Mouse (Mus musculus): ENCODE results near the gene Nod2. TPM values are rescaled to one million over a fixed set of nuclear protein-coding genes. Genes with fewer than 3 reads are reported as not detected.

Gene Nod2
- polyA plus RNA-seq, 2 experiments: 0.18 to 0.59 TPM

GRCm38 (mm10) chr8:88659873-88660272 is 12.8 kb downstream of the Nod2 start:
- Histone ChIP-seq H3K9me3 (ENCODE audit: control insufficient read depth, low read length) (no peaks in the 10 kb centered on the region), H3K4me1 (ENCODE audit: control insufficient read depth, insufficient read depth, low read length) (no peaks in the 10 kb centered on the region), H3K9ac (ENCODE audit: low read depth, low read length, severe bottlenecking) (no peak overlapping the region), H3K4me2 (replicated peaks; ENCODE audit: low read depth, low read length, severe bottlenecking) (no peak overlapping the region), H3K27me3 (ENCODE audit: control insufficient read depth, insufficient read depth, low read length) (no peaks in the 10 kb centered on the region), H3K27ac (replicated peaks; ENCODE audit: low read depth, low read length) (no peak overlapping the region), H3K36me3 (ENCODE audit: control insufficient read depth, insufficient read depth, low read length) (no peaks in the 10 kb centered on the region), H3K4me3 (replicated peaks; ENCODE audit: low read length) (no peak overlapping the region)
- ATAC-seq (ENCODE audit: low FRiP score, low read depth): no peak
- no peak for TF ChIP-seq POLR2A (IDR thresholded peaks at IDR 0.05; ENCODE audit: borderline replicate concordance, extremely low read depth, insufficient read depth, insufficient read length)
- DNase-seq (ENCODE audit: low spot score): no peak
- 73% methylated on average over 3 of the region's 3 CpGs for WGBS

GRCm38 (mm10) chr8:88662401-88662821 is 15.3 kb downstream of the Nod2 start:
- DNase-seq (ENCODE audit: low spot score): no peak
- no peak overlapping the region for H3K9ac ChIP-seq (ENCODE audit: low read depth, low read length, severe bottlenecking)
- TF ChIP-seq POLR2A (IDR thresholded peaks at IDR 0.05; ENCODE audit: borderline replicate concordance, extremely low read depth, insufficient read depth, insufficient read length): no peak
- no peaks in the 10 kb centered on the region for H3K27me3 ChIP-seq (ENCODE audit: control insufficient read depth, insufficient read depth, low read length)
- H3K36me3 ChIP-seq (ENCODE audit: control insufficient read depth, insufficient read depth, low read length): no peaks in the 10 kb centered on the region
- H3K4me3 ChIP-seq (replicated peaks; ENCODE audit: low read length): no peak overlapping the region
- ATAC-seq (ENCODE audit: low FRiP score, low read depth): no peak
- H3K27ac ChIP-seq (replicated peaks; ENCODE audit: low read depth, low read length): no peak overlapping the region
- no peaks in the 10 kb centered on the region for H3K4me1 ChIP-seq (ENCODE audit: control insufficient read depth, insufficient read depth, low read length)
- H3K9me3 ChIP-seq (ENCODE audit: control insufficient read depth, low read length): no peaks in the 10 kb centered on the region
- WGBS: 78% methylated on average over 6 of the region's 6 CpGs
- H3K4me2 ChIP-seq (replicated peaks; ENCODE audit: low read depth, low read length, severe bottlenecking): no peak overlapping the region

- H3K27ac ChIP-seq (replicated peaks; ENCODE audit: low read depth, low read length): no peak overlapping the region
- no peak overlapping the region for H3K4me3 ChIP-seq (replicated peaks; ENCODE audit: low read length)
- no peak overlapping the region for H3K4me2 ChIP-seq (replicated peaks; ENCODE audit: low read depth, low read length, severe bottlenecking)
- no peaks in the 10 kb centered on the region for H3K4me1 ChIP-seq (ENCODE audit: control insufficient read depth, insufficient read depth, low read length)
- ATAC-seq (ENCODE audit: low FRiP score, low read depth) (no peak), DNase-seq (ENCODE audit: low spot score) (no peak)
- 90% methylated on average over 16 of the region's 16 CpGs for WGBS
- H3K36me3 ChIP-seq (ENCODE audit: control insufficient read depth, insufficient read depth, low read length): no peaks in the 10 kb centered on the region
- H3K27me3 ChIP-seq (ENCODE audit: control insufficient read depth, insufficient read depth, low read length): no peaks in the 10 kb centered on the region
- no peak overlapping the region for H3K9ac ChIP-seq (ENCODE audit: low read depth, low read length, severe bottlenecking)
- H3K9me3 ChIP-seq (ENCODE audit: control insufficient read depth, low read length): no peaks in the 10 kb centered on the region
- TF ChIP-seq POLR2A (IDR thresholded peaks at IDR 0.05; ENCODE audit: borderline replicate concordance, extremely low read depth, insufficient read depth, insufficient read length): no peak
These were observed 17.0 kb downstream of the Nod2 start for GRCm38 (mm10) chr8:88664121-88664520.

GRCm38 (mm10) chr8:88664947-88665346 is 17.8 kb downstream of the Nod2 start:
- Histone ChIP-seq H3K4me2 (replicated peaks; ENCODE audit: low read depth, low read length, severe bottlenecking) (no peak overlapping the region), H3K9me3 (ENCODE audit: control insufficient read depth, low read length) (no peaks in the 10 kb centered on the region), H3K36me3 (ENCODE audit: control insufficient read depth, insufficient read depth, low read length) (no peaks in the 10 kb centered on the region), H3K27me3 (ENCODE audit: control insufficient read depth, insufficient read depth, low read length) (no peaks in the 10 kb centered on the region), H3K27ac (replicated peaks; ENCODE audit: low read depth, low read length) (no peak overlapping the region), H3K4me3 (replicated peaks; ENCODE audit: low read length) (no peak overlapping the region), H3K4me1 (ENCODE audit: control insufficient read depth, insufficient read depth, low read length) (no peaks in the 10 kb centered on the region), H3K9ac (ENCODE audit: low read depth, low read length, severe bottlenecking) (no peak overlapping the region)
- ATAC-seq (ENCODE audit: low FRiP score, low read depth) (no peak), DNase-seq (ENCODE audit: low spot score) (no peak)
- 79% methylated on average over 19 of the region's 19 CpGs for WGBS
- no peak for TF ChIP-seq POLR2A (IDR thresholded peaks at IDR 0.05; ENCODE audit: borderline replicate concordance, extremely low read depth, insufficient read depth, insufficient read length)

- no peak for TF ChIP-seq POLR2A (IDR thresholded peaks at IDR 0.05; ENCODE audit: borderline replicate concordance, extremely low read depth, insufficient read depth, insufficient read length)
- no peak for ATAC-seq (ENCODE audit: low FRiP score, low read depth)
These were observed 19.3 kb downstream of the Nod2 start for GRCm38 (mm10) chr8:88666435-88666834.

More at GRCm38 (mm10) chr8:88666435-88666834, 19.3 kb downstream of the Nod2 start:
- no peaks in the 10 kb centered on the region for H3K4me1 ChIP-seq (ENCODE audit: control insufficient read depth, insufficient read depth, low read length)
- H3K9me3 ChIP-seq (ENCODE audit: control insufficient read depth, low read length): no peaks in the 10 kb centered on the region
- no peaks in the 10 kb centered on the region for H3K27me3 ChIP-seq (ENCODE audit: control insufficient read depth, insufficient read depth, low read length)
- 52% methylated on average over 1 of the region's 1 CpGs for WGBS
- H3K4me2 ChIP-seq (replicated peaks; ENCODE audit: low read depth, low read length, severe bottlenecking): no peak overlapping the region
- no peak for DNase-seq (ENCODE audit: low spot score)
- no peaks in the 10 kb centered on the region for H3K36me3 ChIP-seq (ENCODE audit: control insufficient read depth, insufficient read depth, low read length)
- no peak overlapping the region for H3K27ac ChIP-seq (replicated peaks; ENCODE audit: low read depth, low read length)
- H3K4me3 ChIP-seq (replicated peaks; ENCODE audit: low read length): no peak overlapping the region
- no peak overlapping the region for H3K9ac ChIP-seq (ENCODE audit: low read depth, low read length, severe bottlenecking)
